Mouse (Mus musculus): ENCODE data around the gene Reg3d.

DNA sequence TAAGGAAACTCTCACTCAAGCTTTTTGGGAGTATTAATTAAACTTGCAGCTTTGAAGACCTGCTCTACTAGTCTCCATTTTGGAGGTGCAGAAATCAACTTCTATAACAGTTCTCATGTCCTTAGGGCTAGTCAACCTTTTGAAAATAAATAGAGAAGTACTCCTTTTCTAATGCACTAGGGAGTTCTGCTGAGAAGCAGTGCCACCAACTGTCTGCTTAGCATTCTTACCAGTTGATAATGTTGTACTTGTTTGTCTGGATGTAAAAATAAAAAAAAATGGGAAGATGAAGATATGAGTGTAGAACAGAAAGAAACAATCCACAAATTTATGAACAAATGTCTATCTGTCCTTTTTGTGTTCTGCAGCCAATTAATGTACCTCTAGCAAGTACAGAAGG, 50.9 kb downstream of the Reg3d start:
- TF ChIP-seq EP300 (IDR thresholded peaks at IDR 0.05; ENCODE audit: low read depth) (no peak), CTCF (IDR thresholded peaks at IDR 0.05; ENCODE audit: low read depth) (no peak)

Data from liver, postnatal 0 days (tissue).